Mouse (Mus musculus): ENCODE results near the gene Olfr815.
"Not testable (repeated sequence)": the region's sequence is repeated elsewhere in the genome, so short reads cannot be mapped to it uniquely, and the experiment has no call there.

Olfr815 gene

DNA sequence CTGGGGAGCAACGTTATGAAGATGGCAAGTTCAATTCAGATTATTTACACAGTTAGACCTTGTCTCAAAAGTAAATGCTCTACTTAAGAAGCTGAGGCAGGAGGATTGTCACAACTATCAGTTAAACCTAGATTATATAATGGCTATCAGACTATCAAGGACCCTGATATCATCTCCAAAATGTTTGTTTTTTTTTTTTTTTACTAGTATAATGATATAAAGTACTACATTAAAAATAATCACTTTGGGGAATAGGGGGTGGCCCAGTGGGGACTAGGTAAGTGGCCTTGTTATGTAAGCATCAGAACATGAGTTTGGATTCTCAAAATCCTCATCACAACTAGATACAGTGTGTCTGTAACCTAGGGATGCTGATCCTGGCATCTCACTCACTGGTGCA lies at the start of gene Olfr815:
Olfr815 (minus strand) TSS at position 101 of the 400 bp plus-strand sequence.
- DNase-seq (ENCODE audit: low read depth, low spot score), result not testable (repeated sequence)

GRCm38 (mm10) chr10:129949000-129949399 lies 43.3 kb upstream of the Olfr815 start, which contains the start of gene Olfr818:
Gene Olfr818 (minus strand): TSS chr10:129949100.
- DNase-seq (ENCODE audit: low read depth, low spot score), result no peak

- DNase-seq (ENCODE audit: low read depth, low spot score), result no peak
These were observed 9.8 kb upstream of the Olfr815 start, which contains the start of gene Olfr816 for GRCm38 (mm10) chr10:129915497-129915896. Gene Olfr816 (minus strand): TSS chr10:129915597.

GRCm38 (mm10) chr10:129885934-129886333 lies 19.7 kb downstream of the Olfr815 start:
- DNase-seq (ENCODE audit: low read depth, low spot score), result no peak

- DNase-seq (ENCODE audit: low read depth, low spot score), result not testable (repeated sequence)
These were observed 20.2 kb downstream of the Olfr815 start for GRCm38 (mm10) chr10:129885496-129885895.

DNA sequence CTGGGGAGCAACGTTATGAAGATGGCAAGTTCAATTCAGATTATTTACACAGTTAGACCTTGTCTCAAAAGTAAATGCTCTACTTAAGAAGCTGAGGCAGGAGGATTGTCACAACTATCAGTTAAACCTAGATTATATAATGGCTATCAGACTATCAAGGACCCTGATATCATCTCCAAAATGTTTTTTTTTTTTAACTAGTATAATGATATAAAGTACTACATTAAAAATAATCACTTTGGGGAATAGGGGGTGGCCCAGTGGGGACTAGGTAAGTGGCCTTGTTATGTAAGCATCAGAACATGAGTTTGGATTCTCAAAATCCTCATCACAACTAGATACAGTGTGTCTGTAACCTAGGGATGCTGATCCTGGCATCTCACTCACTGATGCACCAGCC lies 25.9 kb downstream of the Olfr815 start, which contains the start of gene Olfr814:
Olfr814 (minus strand) TSS at position 101 of the 400 bp plus-strand sequence.
- DNase-seq (ENCODE audit: low read depth, low spot score), result not testable (repeated sequence)

DNA sequence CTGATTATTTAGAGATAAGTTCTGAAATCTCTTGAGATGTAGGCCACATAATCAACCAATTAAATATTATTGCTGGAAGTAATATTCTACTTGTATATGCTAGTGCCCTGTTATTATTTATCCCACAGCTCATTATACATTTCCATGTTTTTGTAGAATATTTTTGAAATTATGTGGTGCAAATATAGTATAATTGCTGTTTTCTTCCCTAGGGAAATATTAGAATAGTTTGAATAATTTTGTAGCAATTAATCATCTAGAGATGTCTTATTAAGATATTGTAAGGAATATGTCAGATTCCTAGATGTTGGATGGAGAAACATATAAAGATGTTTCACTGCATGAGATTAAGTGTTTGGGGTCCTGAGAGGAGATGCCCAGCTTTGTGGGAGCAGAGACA lies 50.6 kb downstream of the Olfr815 start, which contains the start of gene Olfr813:
Olfr813 (plus strand) TSS at position 301 of the 400 bp plus-strand sequence.
- DNase-seq (ENCODE audit: low read depth, low spot score), result no peak
